Mouse (Mus musculus): Measurements from ENCODE around the gene Adcyap1r1. TPM values are rescaled to one million over a fixed set of nuclear protein-coding genes. Genes with fewer than 3 reads are reported as not detected.

The Adcyap1r1 gene
- polyA plus RNA-seq, 1 experiment = 84.4 TPM

GRCm38 (mm10) chr6:55542359-55542758, 90.6 kb downstream of the Adcyap1r1 start:
- no peak overlapping the region for H3K4me3 ChIP-seq (ENCODE audit: insufficient read depth, low read length)
- TF ChIP-seq CTCF (IDR thresholded peaks at IDR 0.05; ENCODE audit: extremely low read depth, insufficient read depth, low read length) (peak; percentile 71), POLR2A (IDR thresholded peaks at IDR 0.05; ENCODE audit: extremely low read depth, insufficient read depth, low read length) (no peak)
- peaks cover 3% of the 10 kb centered on the region for H3K4me1 ChIP-seq (ENCODE audit: control insufficient read depth, insufficient read depth, low read length)
- H3K27ac ChIP-seq (ENCODE audit: insufficient read depth, low read length) = no peak overlapping the region

GRCm38 (mm10) chr6:55543345-55543744, 91.6 kb downstream of the Adcyap1r1 start:
- no peak overlapping the region for H3K27ac ChIP-seq (ENCODE audit: insufficient read depth, low read length)
- no peak overlapping the region for H3K4me3 ChIP-seq (ENCODE audit: insufficient read depth, low read length)
- TF ChIP-seq CTCF (IDR thresholded peaks at IDR 0.05; ENCODE audit: extremely low read depth, insufficient read depth, low read length) (no peak), POLR2A (IDR thresholded peaks at IDR 0.05; ENCODE audit: extremely low read depth, insufficient read depth, low read length) (no peak)
- H3K4me1 ChIP-seq (ENCODE audit: control insufficient read depth, insufficient read depth, low read length) = peaks cover 3% of the 10 kb centered on the region

GRCm38 (mm10) chr6:55549211-55549610, 97.4 kb downstream of the Adcyap1r1 start:
- Histone ChIP-seq H3K4me1 (ENCODE audit: control insufficient read depth, insufficient read depth, low read length) (no peaks in the 10 kb centered on the region; the same call in 1 of the 2 replicates), H3K4me3 (ENCODE audit: insufficient read depth, low read length) (no peak overlapping the region), H3K27ac (ENCODE audit: insufficient read depth, low read length) (no peak overlapping the region)
- TF ChIP-seq CTCF (IDR thresholded peaks at IDR 0.05; ENCODE audit: extremely low read depth, insufficient read depth, low read length) (no peak), POLR2A (IDR thresholded peaks at IDR 0.05; ENCODE audit: extremely low read depth, insufficient read depth, low read length) (no peak)

- TF ChIP-seq CTCF (IDR thresholded peaks at IDR 0.05; ENCODE audit: extremely low read depth, insufficient read depth, low read length) = no peak
- no peak for TF ChIP-seq POLR2A (IDR thresholded peaks at IDR 0.05; ENCODE audit: extremely low read depth, insufficient read depth, low read length)
- no peaks in the 10 kb centered on the region; the same call in 1 of the 2 replicates for H3K4me1 ChIP-seq (ENCODE audit: control insufficient read depth, insufficient read depth, low read length)
- no peak overlapping the region for H3K4me3 ChIP-seq (ENCODE audit: insufficient read depth, low read length)
- H3K27ac ChIP-seq (ENCODE audit: insufficient read depth, low read length) = no peak overlapping the region
These were observed 99.1 kb downstream of the Adcyap1r1 start for GRCm38 (mm10) chr6:55550926-55551325.

Other genes starting within 250 kb of the Adcyap1r1 start
- 7.2 and 9.9 TPM in 2 replicates for gene Mindy4, start 248.6 kb upstream of the Adcyap1r1 start, polyA plus RNA-seq (2012; rRNA removed)
- 0.64 and 0.98 TPM in 2 replicates for gene Aqp1, start 115.5 kb upstream of the Adcyap1r1 start, polyA plus RNA-seq (2012; rRNA removed)
- 0.06 TPM in 1 of 2 replicates, not detected in the other for gene Ghrhr, start 75.7 kb upstream of the Adcyap1r1 start, polyA plus RNA-seq (2012; rRNA removed)
- 57.1 and 76.8 TPM in 2 replicates for gene Neurod6, start 229.3 kb downstream of the Adcyap1r1 start, polyA plus RNA-seq (2012; rRNA removed)